Mouse (Mus musculus) sigmoid colon, adult 10 weeks (tissue): ENCODE measurements around the gene Dhx15. TPM values are rescaled to one million over a fixed set of nuclear protein-coding genes. Genes with fewer than 3 reads are reported as not detected.

ENCODE experiments used
- polyA plus RNA-seq: library from polyadenylated mRNA; stranded (reverse); fragments of 350-450 nt; fragmentation: Illumina TruSeq; extraction: RNeasy Lipid Tissue Mini Kit (QIAGEN cat#74804); gene quantifications from one replicate; pipeline ENCODE4 v1.2.3, GENCODE M21; 2014; ENCODE audit warnings: low read depth, low replicate concordance

Dhx15 gene
- 348 TPM for polyA plus RNA-seq

GRCm38 (mm10) chr5:52190371-52191179 is at the start of gene Dhx15:
TSS of gene Dhx15 (minus strand) at chr5:52190514.

Other genes starting within 250 kb of the Dhx15 start
- 2.5 TPM for gene Sod3, start 173.3 kb upstream of the Dhx15 start, polyA plus RNA-seq